Mouse (Mus musculus) megakaryocyte-erythroid progenitor cell, adult 5 weeks (primary cell): ENCODE results near the gene Cpxcr1. TPM values are rescaled to one million over a fixed set of nuclear protein-coding genes. Genes with fewer than 3 reads are reported as not detected.

Source experiments
- polyA plus RNA-seq: library from polyadenylated mRNA; stranded (reverse); fragments of >175 nt; gene quantifications from 2 replicates; pipeline ENCODE4 v1.2.3, GENCODE M21; 2012

Gene Cpxcr1
- not detected in 2 replicates for polyA plus RNA-seq

GRCm38 (mm10) chrX:116448644-116449043 is at the start of gene Cpxcr1:
TSS of gene Cpxcr1 (plus strand) at chrX:116448944.

Other genes with a start within 250 kb of the Cpxcr1 start
- gene H2afb2, start 232.2 kb downstream of the Cpxcr1 start, polyA plus RNA-seq: not detected in 2 replicates